Mouse (Mus musculus) hindbrain, embryonic 11.5 days (tissue): ENCODE measurements around the gene Nmd3. TPM values are rescaled to one million over a fixed set of nuclear protein-coding genes. Genes with fewer than 3 reads are reported as not detected.

ENCODE experiments used
- ATAC-seq: fragments of 200-750 bp; cut with Nextera tagmentation; 2 replicates; pipeline ENCODE4 v1.8.0; 2017; ENCODE audit warnings: mild to moderate bottlenecking, moderate TSS enrichment, moderate library complexity; ENCODE audit not compliant: low FRiP score
- DNase-seq: peaks from one replicate; pipeline ENCODE4 v3.0.0-alpha.2; 2015; ENCODE audit warnings: low spot score
- H3K27ac ChIP-seq: fragments of 300-500 bp; sonication (generic); 2 replicates; pipeline ENCODE4 v1.5.1; 2014; ENCODE audit warnings: mild to moderate bottlenecking, low read depth, low read length
- H3K27me3 ChIP-seq: fragments of 300-500 bp; sonication (generic); 2 replicates; pipeline ENCODE4 v1.6.1; 2014; ENCODE audit warnings: mild to moderate bottlenecking, low read length, moderate library complexity, mixed read lengths; ENCODE audit not compliant: control insufficient read depth, insufficient read depth
- H3K36me3 ChIP-seq: fragments of 300-500 bp; sonication (generic); 2 replicates; pipeline ENCODE4 v1.6.1; 2014; ENCODE audit warnings: mild to moderate bottlenecking, low read length, moderate library complexity, mixed read lengths; ENCODE audit not compliant: control insufficient read depth, insufficient read depth
- H3K4me1 ChIP-seq: fragments of 300-500 bp; sonication (generic); replicated peaks from 2 replicates; pipeline ENCODE4 v1.6.1; 2014; ENCODE audit warnings: low read length, mixed read lengths; ENCODE audit not compliant: control insufficient read depth, insufficient read depth
- H3K4me2 ChIP-seq: fragments of 300-500 bp; sonication (generic); replicated peaks from 2 replicates; pipeline ENCODE4 v1.6.1; 2014; ENCODE audit warnings: mild to moderate bottlenecking, low read depth, low read length
- H3K4me3 ChIP-seq: fragments of 300-500 bp; sonication (generic); 2 replicates; pipeline ENCODE4 v1.5.1; 2014; ENCODE audit warnings: low read depth, low read length
- H3K9ac ChIP-seq: fragments of 300-500 bp; sonication (generic); 2 replicates; pipeline ENCODE4 v1.6.1; 2014; ENCODE audit warnings: low read depth, low read length
- H3K9me3 ChIP-seq: fragments of 300-500 bp; sonication (generic); 2 replicates; pipeline ENCODE4 v1.6.1; 2016; ENCODE audit warnings: low read length; ENCODE audit not compliant: control insufficient read depth
- WGBS: fragments of 180-500 bp; shearing (Covaris S2); extraction: QIAGEN DNeasy Blood & Tissue Kit; methylation state at CpG from one replicate; pipeline ENCODE4 v1.1.7; 2014; 5-methylcytosine and 5-hydroxymethylcytosine counted together
- polyA plus RNA-seq: library from polyadenylated mRNA; unstranded; fragments of >200 nt; fragmentation: Nextera tagmentation; extraction: Ambion mirVana; gene quantifications from 2 replicates; pipeline ENCODE4 v1.2.1, GENCODE M21; 2014

Gene Nmd3
- polyA plus RNA-seq, 1 experiment from 2014 or later: 139 TPM

- WGBS: 56% methylated on average over 8 of the region's 8 CpGs
Measured at GRCm38 (mm10) chr3:69711907-69712600, 9.7 kb upstream of the Nmd3 start.

GRCm38 (mm10) chr3:69717476-69717875, 4.3 kb upstream of the Nmd3 start:
- WGBS: 89% methylated on average over 6 of the region's 6 CpGs
- H3K4me1 ChIP-seq: no peaks in the 10 kb centered on the region
- H3K9ac ChIP-seq: no peak overlapping the region
- H3K4me3 ChIP-seq: no peak overlapping the region
- DNase-seq: no peak
- no peak for ATAC-seq
- no peak overlapping the region for H3K27ac ChIP-seq
- H3K27me3 ChIP-seq: no peaks in the 10 kb centered on the region
- H3K9me3 ChIP-seq: no peaks in the 10 kb centered on the region
- no peak overlapping the region for H3K4me2 ChIP-seq
- no peaks in the 10 kb centered on the region for H3K36me3 ChIP-seq

More at GRCm38 (mm10) chr3:69711907-69712600, 9.7 kb upstream of the Nmd3 start:
- Histone ChIP-seq H3K27ac (no peak overlapping the region), H3K9me3 (no peaks in the 10 kb centered on the region), H3K9ac (no peak overlapping the region), H3K4me3 (no peak overlapping the region), H3K4me1 (no peaks in the 10 kb centered on the region), H3K36me3 (no peaks in the 10 kb centered on the region), H3K27me3 (no peaks in the 10 kb centered on the region), H3K4me2 (no peak overlapping the region)
- DNase-seq: no peak
- ATAC-seq: no peak

GRCm38 (mm10) chr3:69722187-69722867, 542 bp downstream of the Nmd3 start:
- H3K36me3 ChIP-seq: no peaks in the 10 kb centered on the region
- ATAC-seq: peak; percentile 90
- under 1% methylated on average over 53 of the region's 58 CpGs for WGBS
- H3K27me3 ChIP-seq: no peaks in the 10 kb centered on the region
- peak overlapping the region; percentile 69 for H3K4me2 ChIP-seq
- peak overlapping the region; percentile 88 for H3K27ac ChIP-seq
- no peaks in the 10 kb centered on the region for H3K9me3 ChIP-seq
- H3K9ac ChIP-seq: peak overlapping the region; percentile 94
- peak overlapping the region; percentile 94 for H3K4me3 ChIP-seq
- H3K4me1 ChIP-seq: no peaks in the 10 kb centered on the region
- peak; percentile 74 for DNase-seq

GRCm38 (mm10) chr3:69723161-69723560, 1.4 kb downstream of the Nmd3 start:
- peak overlapping the region; percentile 69 for H3K4me2 ChIP-seq
- no peaks in the 10 kb centered on the region for H3K27me3 ChIP-seq
- no peaks in the 10 kb centered on the region for H3K4me1 ChIP-seq
- ATAC-seq (no peak), DNase-seq (peak; percentile 23)
- H3K9me3 ChIP-seq: no peaks in the 10 kb centered on the region
- H3K27ac ChIP-seq: no peak overlapping the region
- WGBS: 35% methylated on average over 7 of the region's 7 CpGs
- peak overlapping the region; percentile 94; the same call in 1 of the 2 replicates for H3K9ac ChIP-seq
- no peaks in the 10 kb centered on the region for H3K36me3 ChIP-seq
- H3K4me3 ChIP-seq: peak overlapping the region; percentile 94

- Histone ChIP-seq H3K27ac (no peak overlapping the region), H3K36me3 (0 out of 2 replicates have a peak, but pooled peaks cover 2% of the 10 kb centered on the region), H3K4me1 (no peaks in the 10 kb centered on the region)
Measured at GRCm38 (mm10) chr3:69730930-69731329, 9.1 kb downstream of the Nmd3 start.

GRCm38 (mm10) chr3:69733939-69734338, 12.2 kb downstream of the Nmd3 start:
- Histone ChIP-seq H3K36me3 (0 out of 2 replicates have a peak, but pooled peaks cover 2% of the 10 kb centered on the region), H3K4me2 (no peak overlapping the region), H3K9ac (no peak overlapping the region), H3K27me3 (no peaks in the 10 kb centered on the region), H3K27ac (no peak overlapping the region), H3K4me1 (no peaks in the 10 kb centered on the region), H3K9me3 (no peaks in the 10 kb centered on the region), H3K4me3 (no peak overlapping the region)
- 90% methylated on average over 2 of the region's 2 CpGs for WGBS
- ATAC-seq (no peak), DNase-seq (no peak)

More at GRCm38 (mm10) chr3:69730930-69731329, 9.1 kb downstream of the Nmd3 start:
- H3K27me3 ChIP-seq: no peaks in the 10 kb centered on the region
- ATAC-seq: no peak
- no peak for DNase-seq
- H3K4me3 ChIP-seq: no peak overlapping the region
- H3K4me2 ChIP-seq: no peak overlapping the region
- H3K9ac ChIP-seq: no peak overlapping the region
- H3K9me3 ChIP-seq: no peaks in the 10 kb centered on the region

GRCm38 (mm10) chr3:69755192-69755591, 33.4 kb downstream of the Nmd3 start:
- H3K27ac ChIP-seq: no peak overlapping the region
- ATAC-seq: no peak
- H3K36me3 ChIP-seq: no peaks in the 10 kb centered on the region
- H3K4me2 ChIP-seq: no peak overlapping the region
- no peak overlapping the region for H3K9ac ChIP-seq
- DNase-seq: no peak
- H3K27me3 ChIP-seq: no peaks in the 10 kb centered on the region
- H3K4me3 ChIP-seq: no peak overlapping the region
- H3K9me3 ChIP-seq: no peaks in the 10 kb centered on the region
- H3K4me1 ChIP-seq: no peaks in the 10 kb centered on the region
- 78% methylated on average over 3 of the region's 3 CpGs for WGBS

- ATAC-seq (0 out of 2 replicates have a peak, but pooled peaks have one; percentile 6), DNase-seq (no peak)
- H3K27ac ChIP-seq: no peak overlapping the region
- no peaks in the 10 kb centered on the region for H3K36me3 ChIP-seq
- H3K27me3 ChIP-seq: no peaks in the 10 kb centered on the region
- H3K4me1 ChIP-seq: no peaks in the 10 kb centered on the region
- no peak overlapping the region for H3K4me3 ChIP-seq
- H3K9me3 ChIP-seq: no peaks in the 10 kb centered on the region
- no peak overlapping the region for H3K4me2 ChIP-seq
- no peak overlapping the region for H3K9ac ChIP-seq
- 87% methylated on average over 3 of the region's 3 CpGs for WGBS
Measured at GRCm38 (mm10) chr3:69755968-69756367, 34.2 kb downstream of the Nmd3 start.

- WGBS: 37% methylated on average over 7 of the region's 7 CpGs
- Histone ChIP-seq H3K36me3 (no peaks in the 10 kb centered on the region), H3K4me1 (no peaks in the 10 kb centered on the region), H3K9me3 (no peaks in the 10 kb centered on the region), H3K4me3 (no peak overlapping the region), H3K27me3 (no peaks in the 10 kb centered on the region), H3K9ac (no peak overlapping the region), H3K27ac (no peak overlapping the region), H3K4me2 (no peak overlapping the region)
- DNase-seq (peak; percentile 82), ATAC-seq (peak; percentile 69; the same call in 1 of the 2 replicates)
Measured at GRCm38 (mm10) chr3:69756499-69756898, 34.7 kb downstream of the Nmd3 start.
